Mouse (Mus musculus) thymus, adult 2 months (tissue): Measurements from ENCODE around the gene 4930430F08Rik. TPM values are rescaled to one million over a fixed set of nuclear protein-coding genes. Genes with fewer than 3 reads are reported as not detected.

Experiments used
- DNase-seq: peaks from one replicate; pipeline ENCODE4 v3.0.0; 2021
- H3K27ac ChIP-seq: fragments of 200-500 bp; 2 replicates; pipeline ENCODE4 v1.5.1; 2012; ENCODE audit warnings: low read length, control low read depth; ENCODE audit not compliant: control insufficient read depth, insufficient read depth
- H3K27me3 ChIP-seq: fragments of 200-500 bp; 2 replicates; pipeline ENCODE4 v1.6.1; 2012; ENCODE audit warnings: mild to moderate bottlenecking, low read length, moderate library complexity, mixed read lengths; ENCODE audit not compliant: control insufficient read depth, insufficient read depth
- H3K36me3 ChIP-seq: fragments of 200-500 bp; 2 replicates; pipeline ENCODE4 v1.6.1; 2012; ENCODE audit warnings: mild to moderate bottlenecking, low read length, moderate library complexity; ENCODE audit not compliant: control insufficient read depth, insufficient read depth
- H3K4me1 ChIP-seq: fragments of 200-500 bp; replicated peaks from 2 replicates; pipeline ENCODE4 v1.6.1; 2012; ENCODE audit warnings: low read length; ENCODE audit not compliant: control insufficient read depth, insufficient read depth
- H3K4me3 ChIP-seq: fragments of 200-500 bp; 2 replicates; pipeline ENCODE4 v1.5.1; 2012; ENCODE audit warnings: mild to moderate bottlenecking, low read length, control low read depth, moderate library complexity; ENCODE audit not compliant: control insufficient read depth, insufficient read depth
- CTCF ChIP-seq: fragments of 200-500 bp; IDR thresholded peaks from 2 replicates; pipeline ENCODE4 v1.5.1; 2012; ENCODE audit warnings: mild to moderate bottlenecking, control low read depth, low read length, moderate library complexity, borderline replicate concordance; ENCODE audit not compliant: control insufficient read depth, poor library complexity, insufficient read depth; ENCODE audit errors: extremely low read depth
- POLR2A ChIP-seq: fragments of 200-500 bp; IDR thresholded peaks from 2 replicates; pipeline ENCODE4 v1.6.1; 2012; ENCODE audit warnings: mild to moderate bottlenecking, low read length, control low read depth, moderate library complexity; ENCODE audit not compliant: control insufficient read depth, poor library complexity, insufficient read depth; ENCODE audit errors: extremely low read depth
- WGBS: fragments of 180-500 bp; shearing (Covaris S2); methylation state at CpG from one replicate; pipeline ENCODE4 v1.1.7; 2018; 5-methylcytosine and 5-hydroxymethylcytosine counted together
- polyA plus RNA-seq: library from polyadenylated mRNA; depleted of rRNA; stranded (reverse); fragments of >200 nt; gene quantifications from 2 replicates; pipeline ENCODE4 v1.2.3, GENCODE M21; 2012; rRNA removed

4930430F08Rik gene
- 8.0 and 10.0 TPM in 2 replicates for polyA plus RNA-seq

DNA sequence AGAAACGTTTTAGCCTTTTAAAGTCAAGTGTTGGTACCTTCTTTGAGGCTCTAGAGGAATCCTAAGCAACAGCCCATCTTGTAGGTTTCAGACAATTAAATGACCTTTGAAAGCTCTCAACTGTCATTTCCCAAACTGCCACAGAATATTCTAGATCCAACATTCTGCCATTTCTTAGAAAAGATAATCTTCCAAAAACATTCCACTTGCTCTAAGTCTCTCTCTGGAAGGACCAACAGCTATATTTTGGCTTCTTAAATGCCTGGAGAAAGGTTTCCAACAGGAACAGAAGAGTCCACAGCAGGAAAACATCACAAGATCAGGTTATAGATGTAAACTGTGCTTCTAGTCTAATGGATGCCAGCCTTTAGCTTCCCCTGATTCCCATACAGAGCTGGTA lies at the start of gene 4930430F08Rik, which contains the start of gene 1700017N19Rik:
4930430F08Rik (minus strand) TSS at position 101 of the 400 bp plus-strand sequence.
1700017N19Rik (plus strand) TSS at position 162 of the 400 bp plus-strand sequence.
- TF ChIP-seq CTCF (no peak), POLR2A (no peak)
- Histone ChIP-seq H3K4me1 (no peaks in the 10 kb centered on the region), H3K27me3 (no peaks in the 10 kb centered on the region), H3K4me3 (no peak within 1 kb of the TSS), H3K36me3 (no peaks in the 10 kb centered on the region), H3K27ac (no peak within 1 kb of the TSS)
- 77% methylated on average over 1 of the region's 1 CpGs for WGBS
- DNase-seq = no peak

DNA sequence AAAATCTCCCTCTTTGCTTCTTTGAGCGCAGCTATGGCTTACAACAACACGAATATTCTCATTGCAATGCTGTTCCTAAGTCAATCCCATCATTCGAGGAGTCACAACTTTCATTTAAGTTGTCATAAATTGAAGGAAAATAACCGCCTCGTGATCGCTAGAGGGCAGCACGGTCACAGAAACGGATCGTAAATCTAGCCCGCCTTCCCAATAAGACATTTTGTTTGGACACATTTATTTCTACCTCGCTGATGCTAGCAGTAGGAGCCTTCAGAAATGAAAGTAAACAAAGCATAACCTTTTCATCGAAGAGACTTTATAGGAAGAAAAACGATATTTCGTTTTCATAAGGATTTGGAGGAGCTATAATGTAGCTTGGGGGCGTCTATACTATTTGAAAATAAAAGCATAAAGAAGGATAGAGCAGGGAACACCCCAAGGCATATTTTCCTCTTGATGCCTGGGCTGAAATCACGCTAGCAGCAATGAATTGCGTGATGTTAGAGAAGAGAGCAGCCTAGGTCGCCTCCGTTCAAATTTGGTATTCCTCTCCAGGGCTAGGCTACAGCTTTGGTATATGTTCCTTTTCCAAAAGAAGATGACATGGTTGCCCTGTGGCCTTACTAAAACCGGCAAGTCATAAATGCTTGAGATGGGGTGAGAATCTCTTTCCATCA lies 39.7 kb upstream of the 4930430F08Rik start:
- Histone ChIP-seq H3K4me3 (no peak overlapping the region), H3K4me1 (no peaks in the 10 kb centered on the region), H3K27ac (no peak overlapping the region), H3K36me3 (no peaks in the 10 kb centered on the region), H3K27me3 (no peaks in the 10 kb centered on the region)
- TF ChIP-seq POLR2A (no peak), CTCF (no peak)
- peak; percentile 25 for DNase-seq
- WGBS = 24% methylated on average over 20 of the region's 20 CpGs

- H3K27me3 ChIP-seq = no peaks in the 10 kb centered on the region
- WGBS = 93% methylated on average over 3 of the region's 3 CpGs
- TF ChIP-seq POLR2A = no peak
- TF ChIP-seq CTCF = no peak
- H3K36me3 ChIP-seq = no peaks in the 10 kb centered on the region
- no peaks in the 10 kb centered on the region for H3K4me1 ChIP-seq
- DNase-seq = no peak
- H3K4me3 ChIP-seq = no peak overlapping the region
- H3K27ac ChIP-seq = no peak overlapping the region
Measured at GRCm38 (mm10) chr10:100622494-100622893, 32.3 kb upstream of the 4930430F08Rik start.

- H3K27ac ChIP-seq = no peak overlapping the region
- TF ChIP-seq CTCF (no peak), POLR2A (no peak)
- WGBS = 96% methylated on average over 12 of the region's 12 CpGs
Measured at GRCm38 (mm10) chr10:100620040-100620439, 29.8 kb upstream of the 4930430F08Rik start.

DNA sequence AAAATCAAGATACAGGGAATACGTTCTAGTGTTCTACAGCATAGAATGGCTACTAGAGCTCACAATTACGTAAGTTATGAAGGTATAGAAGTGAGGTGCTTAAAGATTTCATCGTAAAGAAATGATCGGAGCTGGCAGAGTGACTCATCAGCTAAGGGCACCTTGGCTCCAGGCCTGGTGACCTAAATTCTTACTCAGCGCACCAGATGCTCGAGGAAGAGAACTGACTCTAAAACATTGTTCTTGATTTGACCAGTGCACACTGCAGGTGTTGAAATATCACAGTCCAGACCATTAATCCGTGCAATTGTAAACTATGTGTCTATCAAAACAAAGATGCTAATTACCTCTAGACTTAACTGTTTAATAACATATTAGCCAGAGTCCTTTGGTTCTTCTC lies 29.3 kb upstream of the 4930430F08Rik start:
- TF ChIP-seq CTCF = no peak
- TF ChIP-seq POLR2A = no peak
- Histone ChIP-seq H3K27ac (no peak overlapping the region), H3K27me3 (no peaks in the 10 kb centered on the region), H3K4me3 (no peak overlapping the region), H3K36me3 (no peaks in the 10 kb centered on the region), H3K4me1 (no peaks in the 10 kb centered on the region)
- 93% methylated on average over 7 of the region's 7 CpGs for WGBS
- no peak for DNase-seq

More at GRCm38 (mm10) chr10:100620040-100620439, 29.8 kb upstream of the 4930430F08Rik start:
- Histone ChIP-seq H3K36me3 (no peaks in the 10 kb centered on the region), H3K4me1 (no peaks in the 10 kb centered on the region), H3K4me3 (no peak overlapping the region), H3K27me3 (no peaks in the 10 kb centered on the region)
- no peak for DNase-seq

- Histone ChIP-seq H3K4me3 (no peak overlapping the region), H3K27ac (no peak overlapping the region), H3K27me3 (no peaks in the 10 kb centered on the region), H3K4me1 (no peaks in the 10 kb centered on the region), H3K36me3 (no peaks in the 10 kb centered on the region)
- 90% methylated on average over 6 of the region's 6 CpGs for WGBS
- TF ChIP-seq POLR2A (no peak), CTCF (no peak)
- DNase-seq = no peak
Measured at GRCm38 (mm10) chr10:100617233-100617903, 27.1 kb upstream of the 4930430F08Rik start.
